Mouse (Mus musculus) kidney, adult 2 months (tissue): ENCODE data around the gene Nkpd1. TPM values are rescaled to one million over a fixed set of nuclear protein-coding genes. Genes with fewer than 3 reads are reported as not detected.

ENCODE experiments used
- DNase-seq: peaks from one replicate; pipeline ENCODE4 v3.0.0; 2021
- H3K27ac ChIP-seq: fragments of 200-500 bp; 2 replicates; pipeline ENCODE4 v1.5.1; 2012; ENCODE audit warnings: low read depth, low read length, control low read depth, inconsistent platforms; ENCODE audit not compliant: insufficient read depth
- H3K27me3 ChIP-seq: fragments of 200-500 bp; replicated peaks from 2 replicates; pipeline ENCODE4 v1.6.1; 2012; ENCODE audit warnings: mild to moderate bottlenecking, moderate library complexity, low read length, inconsistent platforms; ENCODE audit not compliant: control insufficient read depth, insufficient read depth
- H3K36me3 ChIP-seq: fragments of 200-500 bp; 2 replicates; pipeline ENCODE4 v1.6.1; 2012; ENCODE audit warnings: mild to moderate bottlenecking, moderate library complexity, low read length, inconsistent platforms; ENCODE audit not compliant: control insufficient read depth, insufficient read depth
- H3K4me1 ChIP-seq: fragments of 200-500 bp; 2 replicates; pipeline ENCODE4 v1.6.1; 2011; ENCODE audit warnings: low read length; ENCODE audit not compliant: control insufficient read depth, insufficient read depth
- H3K4me3 ChIP-seq: fragments of 200-500 bp; 2 replicates; pipeline ENCODE4 v1.5.1; 2011; ENCODE audit warnings: mild to moderate bottlenecking, low read depth, low read length, control low read depth; ENCODE audit not compliant: insufficient read depth
- CTCF ChIP-seq: fragments of 200-500 bp; conservative IDR thresholded peaks from 2 replicates; pipeline ENCODE4 v1.5.1; 2011; ENCODE audit warnings: low read depth, mild to moderate bottlenecking, control low read depth, low read length, moderate library complexity, mixed read lengths; ENCODE audit not compliant: insufficient read depth, insufficient read length
- POLR2A ChIP-seq: fragments of 200-500 bp; IDR thresholded peaks from one replicate; pipeline ENCODE4 v1.6.1; 2011; ENCODE audit warnings: low read depth, low read length, control low read depth
- WGBS: fragments of 180-500 bp; shearing (Covaris S2); methylation state at CpG from one replicate; pipeline ENCODE4 v1.1.7; 2018; 5-methylcytosine and 5-hydroxymethylcytosine counted together
- polyA plus RNA-seq: library from polyadenylated mRNA; depleted of rRNA; stranded (reverse); fragments of >200 nt; gene quantifications from 2 replicates; pipeline ENCODE4 v1.2.3, GENCODE M21; 2012

Gene Nkpd1
- polyA plus RNA-seq, 1 experiment = 0.16 TPM

GRCm38 (mm10) chr7:19512353-19512752 is 5.3 kb upstream of the Nkpd1 start:
- Histone ChIP-seq H3K27me3 (no peaks in the 10 kb centered on the region), H3K27ac (no peak overlapping the region), H3K36me3 (no peaks in the 10 kb centered on the region), H3K4me1 (0 out of 2 replicates have a peak, but pooled peaks cover 3% of the 10 kb centered on the region), H3K4me3 (no peak overlapping the region)
- no peak for TF ChIP-seq CTCF
- no peak for TF ChIP-seq POLR2A
- WGBS = 86% methylated on average over 6 of the region's 6 CpGs
- no peak for DNase-seq

GRCm38 (mm10) chr7:19520032-19520431 is 2.4 kb downstream of the Nkpd1 start:
- WGBS = 17% methylated on average over 23 of the region's 23 CpGs
- H3K4me1 ChIP-seq = peaks cover 9% of the 10 kb centered on the region; the same call in 1 of the 2 replicates
- H3K27me3 ChIP-seq = no peaks in the 10 kb centered on the region
- TF ChIP-seq POLR2A (no peak), CTCF (no peak)
- DNase-seq = no peak
- H3K36me3 ChIP-seq = no peaks in the 10 kb centered on the region
- H3K4me3 ChIP-seq = no peak overlapping the region
- no peak overlapping the region for H3K27ac ChIP-seq

- TF ChIP-seq POLR2A (no peak), CTCF (no peak)
- no peak overlapping the region for H3K27ac ChIP-seq
- H3K4me3 ChIP-seq = peak overlapping the region; percentile 5; the same call in 1 of the 2 replicates
- DNase-seq = peak; percentile 24
- no peaks in the 10 kb centered on the region for H3K36me3 ChIP-seq
- no peaks in the 10 kb centered on the region for H3K27me3 ChIP-seq
- WGBS = 5% methylated on average over 72 of the region's 72 CpGs
- peaks cover 9% of the 10 kb centered on the region; the same call in 1 of the 2 replicates for H3K4me1 ChIP-seq
Observed at GRCm38 (mm10) chr7:19523017-19523756, 5.5 kb downstream of the Nkpd1 start.

- WGBS = under 1% methylated on average over 64 of the region's 64 CpGs
- TF ChIP-seq POLR2A (no peak), CTCF (peak; percentile 37; the same call in 1 of the 2 replicates)
- Histone ChIP-seq H3K27ac (no peak overlapping the region), H3K4me3 (peak overlapping the region; percentile 35; the same call in 1 of the 2 replicates), H3K27me3 (no peaks in the 10 kb centered on the region), H3K4me1 (peaks cover 9% of the 10 kb centered on the region; the same call in 1 of the 2 replicates), H3K36me3 (no peaks in the 10 kb centered on the region)
- peak; percentile 54 for DNase-seq
Observed at GRCm38 (mm10) chr7:19523757-19524419, 6.2 kb downstream of the Nkpd1 start.

GRCm38 (mm10) chr7:19524420-19525104 is 6.9 kb downstream of the Nkpd1 start:
- H3K4me3 ChIP-seq = no peak overlapping the region

GRCm38 (mm10) chr7:19525105-19525481 is 7.5 kb downstream of the Nkpd1 start:
- H3K4me3 ChIP-seq = no peak overlapping the region
- 75% methylated on average over 2 of the region's 2 CpGs for WGBS
- no peak overlapping the region for H3K27ac ChIP-seq
- no peaks in the 10 kb centered on the region for H3K36me3 ChIP-seq
- DNase-seq = no peak
- no peaks in the 10 kb centered on the region for H3K27me3 ChIP-seq
- H3K4me1 ChIP-seq = peaks cover 9% of the 10 kb centered on the region; the same call in 1 of the 2 replicates
- TF ChIP-seq CTCF (0 out of 2 replicates have a peak, but pooled peaks have one; percentile 12), POLR2A (no peak)

More at GRCm38 (mm10) chr7:19524420-19525104, 6.9 kb downstream of the Nkpd1 start:
- TF ChIP-seq POLR2A = no peak
- TF ChIP-seq CTCF = no peak
- Histone ChIP-seq H3K27me3 (no peaks in the 10 kb centered on the region), H3K36me3 (no peaks in the 10 kb centered on the region), H3K4me1 (peaks cover 9% of the 10 kb centered on the region; the same call in 1 of the 2 replicates), H3K27ac (no peak overlapping the region)
- 14% methylated on average over 24 of the region's 24 CpGs for WGBS
- DNase-seq = no peak

GRCm38 (mm10) chr7:19531077-19531476 is 13.4 kb downstream of the Nkpd1 start:
- no peaks in the 10 kb centered on the region; the same call in 1 of the 2 replicates for H3K36me3 ChIP-seq
- H3K4me3 ChIP-seq = no peak overlapping the region
- H3K27ac ChIP-seq = no peak overlapping the region
- 67% methylated on average over 10 of the region's 10 CpGs for WGBS
- no peaks in the 10 kb centered on the region for H3K4me1 ChIP-seq
- no peaks in the 10 kb centered on the region for H3K27me3 ChIP-seq
- DNase-seq = no peak
- TF ChIP-seq CTCF = 0 out of 2 replicates have a peak, but pooled peaks have one; percentile 5
- TF ChIP-seq POLR2A = no peak
